Mouse (Mus musculus): ENCODE results near the gene Sox2.
A peak's percentile ranks its signal among the peaks of the same experiment; 100 is the strongest.

The Sox2 gene

DNA sequence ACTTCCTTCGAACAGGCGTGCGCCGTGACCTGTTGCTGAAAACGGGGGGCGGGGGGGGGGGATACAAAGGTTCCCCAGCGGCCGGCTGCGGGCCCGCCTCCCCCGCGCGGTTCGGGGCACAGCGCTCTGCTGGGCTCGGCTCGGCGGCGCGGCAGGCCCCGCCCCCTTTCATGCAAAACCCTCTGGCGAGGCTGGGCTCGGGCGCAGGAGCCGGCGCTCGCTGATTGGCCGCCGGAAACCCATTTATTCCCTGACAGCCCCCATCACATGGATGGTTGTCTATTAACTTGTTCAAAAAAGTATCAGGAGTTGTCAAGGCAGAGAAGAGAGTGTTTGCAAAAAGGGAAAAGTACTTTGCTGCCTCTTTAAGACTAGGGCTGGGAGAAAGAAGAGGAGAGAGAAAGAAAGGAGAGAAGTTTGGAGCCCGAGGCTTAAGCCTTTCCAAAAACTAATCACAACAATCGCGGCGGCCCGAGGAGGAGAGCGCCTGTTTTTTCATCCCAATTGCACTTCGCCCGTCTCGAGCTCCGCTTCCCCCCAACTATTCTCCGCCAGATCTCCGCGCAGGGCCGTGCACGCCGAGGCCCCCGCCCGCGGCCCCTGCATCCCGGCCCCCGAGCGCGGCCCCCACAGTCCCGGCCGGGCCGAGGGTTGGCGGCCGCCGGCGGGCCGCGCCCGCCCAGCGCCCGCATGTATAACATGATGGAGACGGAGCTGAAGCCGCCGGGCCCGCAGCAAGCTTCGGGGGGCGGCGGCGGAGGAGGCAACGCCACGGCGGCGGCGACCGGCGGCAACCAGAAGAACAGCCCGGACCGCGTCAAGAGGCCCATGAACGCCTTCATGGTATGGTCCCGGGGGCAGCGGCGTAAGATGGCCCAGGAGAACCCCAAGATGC is at the start of gene Sox2:
TSS of gene Sox2 (plus strand) at position 680 of the 895 bp plus-strand sequence.
- DNase-seq (ENCODE audit: low read depth, low spot score) = peak; percentile 8

DNA sequence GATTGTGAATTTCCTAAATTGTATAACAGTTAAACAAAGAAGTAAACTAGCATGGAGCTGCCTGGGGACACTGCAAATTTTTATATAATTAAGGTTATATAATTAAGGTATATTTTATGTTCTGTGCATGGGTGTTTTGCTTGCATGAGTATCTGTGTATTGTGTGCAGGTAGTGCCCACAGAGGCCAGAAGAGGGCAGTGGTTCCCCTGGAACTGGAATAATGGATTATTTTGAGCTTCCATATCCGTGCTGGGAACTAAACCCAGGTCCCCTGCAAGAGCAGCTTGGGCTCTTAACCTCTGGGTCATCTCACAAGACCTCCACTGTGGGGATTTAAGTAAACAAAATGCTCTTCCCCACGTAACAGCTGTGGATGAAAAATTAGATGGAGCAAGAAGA is 49.1 kb upstream of the Sox2 start:
- no peak for DNase-seq (ENCODE audit: low read depth, low spot score)

DNA sequence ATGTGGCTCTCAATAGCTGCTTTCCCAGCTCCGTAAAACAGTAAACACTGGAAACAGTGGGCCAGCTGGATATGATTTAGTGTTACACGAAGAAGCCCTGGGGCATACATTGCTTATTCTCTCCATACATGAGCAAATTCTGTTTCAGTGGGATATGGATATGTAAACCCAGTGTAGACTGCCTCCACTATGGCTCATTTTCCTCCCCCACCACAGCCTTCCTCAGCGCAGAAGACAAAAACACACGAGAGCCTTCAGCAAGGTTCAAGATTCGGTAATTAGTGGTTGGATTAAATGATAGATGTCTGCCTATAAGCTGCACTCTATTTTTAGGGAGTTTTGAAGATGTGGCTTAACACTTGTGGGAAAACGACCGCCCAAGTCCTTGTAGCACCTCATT is 36.1 kb upstream of the Sox2 start:
- no peak for DNase-seq (ENCODE audit: low read depth, low spot score)

DNA sequence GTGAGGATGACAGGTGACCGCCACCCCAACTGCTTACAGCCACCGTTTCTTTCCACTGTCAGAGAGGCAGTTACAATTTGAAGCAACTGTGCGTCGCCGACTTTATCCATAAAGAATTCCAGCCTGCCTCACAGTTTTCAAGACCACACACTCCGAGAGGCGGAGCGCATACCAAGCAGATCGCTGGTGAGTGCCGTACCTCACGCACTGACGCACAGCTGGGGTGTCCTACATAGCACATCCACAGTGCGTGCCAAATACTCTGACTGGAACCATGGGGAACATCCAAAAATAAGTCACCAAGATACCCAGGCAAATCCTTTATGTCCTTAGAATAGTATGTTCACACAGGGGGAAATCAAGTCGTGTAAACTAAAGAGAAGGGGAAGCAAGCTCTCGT is 34.7 kb upstream of the Sox2 start:
- DNase-seq (ENCODE audit: low read depth, low spot score) = no peak

DNA sequence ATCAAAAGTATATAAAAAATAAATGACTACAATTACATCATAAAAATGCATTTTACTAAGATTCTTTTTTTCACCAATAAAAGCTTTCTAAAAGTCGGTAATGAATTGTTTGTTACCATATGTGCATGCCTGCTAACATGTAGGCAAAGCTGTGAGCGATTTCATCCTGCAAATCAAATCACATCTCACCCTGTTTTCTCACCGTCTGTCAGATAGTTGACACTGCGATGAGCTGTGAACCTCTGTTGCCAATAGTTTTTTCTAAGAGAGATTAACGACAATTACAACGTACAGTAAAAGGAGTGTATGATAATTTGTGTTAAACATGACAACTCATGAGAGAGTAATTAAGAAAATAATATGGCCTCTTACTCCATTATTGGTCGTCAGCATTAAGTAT is 31.3 kb upstream of the Sox2 start:
- no peak for DNase-seq (ENCODE audit: low read depth, low spot score)

DNA sequence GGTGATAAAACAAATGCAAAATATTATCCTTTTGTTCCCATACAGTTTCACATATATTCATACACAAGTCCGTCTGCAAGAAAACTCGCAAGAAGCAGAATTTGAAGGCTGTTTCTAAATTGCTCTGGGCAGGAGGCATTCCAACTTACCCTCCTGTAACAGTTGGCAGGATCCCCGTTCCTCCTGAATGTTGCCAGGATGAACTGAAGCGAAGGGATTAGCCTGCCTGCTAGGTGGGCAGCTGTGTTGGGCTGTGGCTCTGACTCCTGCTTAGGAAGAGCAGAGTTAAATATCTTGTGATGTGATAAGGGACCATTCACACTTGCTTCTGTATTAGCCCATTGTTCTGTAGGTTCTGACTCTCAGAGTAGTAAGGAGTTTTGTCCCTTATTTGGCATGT is 30.1 kb upstream of the Sox2 start:
- DNase-seq (ENCODE audit: low read depth, low spot score) = no peak

DNA sequence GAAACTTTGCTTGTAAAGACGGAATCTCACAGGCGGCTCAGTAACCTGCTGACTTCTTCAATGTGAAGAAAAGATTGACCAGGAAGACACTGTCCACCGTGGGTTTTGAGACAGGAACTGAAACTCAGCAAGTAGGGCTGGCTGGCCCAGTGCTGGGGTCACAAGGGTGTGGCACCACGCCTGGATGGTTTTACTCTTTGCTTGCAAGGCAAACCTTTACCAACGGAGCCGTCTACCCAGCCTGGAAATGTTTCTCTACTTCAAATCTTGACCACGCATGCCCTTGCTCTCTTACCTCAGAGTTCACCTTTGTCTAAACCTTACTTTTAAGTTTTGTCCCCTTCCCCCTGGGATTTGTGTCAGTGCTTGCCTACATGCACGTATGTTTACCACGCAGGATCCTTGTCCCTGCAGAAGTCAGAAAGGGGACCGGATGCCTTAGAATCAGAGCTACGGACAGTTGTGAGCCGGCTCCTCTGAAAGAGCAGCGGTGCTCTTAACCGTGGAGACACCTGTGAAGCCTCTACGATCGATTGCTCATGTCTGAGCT is 25.4 kb upstream of the Sox2 start:
- DNase-seq (ENCODE audit: low read depth, low spot score) = no peak

DNA sequence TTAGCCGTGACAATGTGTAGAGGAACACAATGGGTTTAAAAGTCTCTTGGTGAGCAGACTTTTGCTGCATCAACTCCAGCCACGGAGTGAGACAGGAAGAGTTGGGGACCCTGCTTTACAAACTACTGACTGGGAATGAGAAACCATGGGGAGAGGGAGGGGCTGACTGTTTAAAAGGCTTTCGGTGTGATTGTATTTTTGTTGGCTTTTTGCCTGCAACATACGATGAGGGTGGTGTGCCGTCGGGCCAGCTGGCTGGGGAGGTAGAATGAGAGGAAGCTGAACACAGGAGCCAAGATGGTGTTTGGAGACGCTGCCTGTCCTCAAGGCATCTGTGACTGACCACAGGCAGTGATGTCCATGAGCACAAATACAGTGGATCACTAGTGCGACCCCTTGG is 23.7 kb upstream of the Sox2 start:
- no peak for DNase-seq (ENCODE audit: low read depth, low spot score)

DNA sequence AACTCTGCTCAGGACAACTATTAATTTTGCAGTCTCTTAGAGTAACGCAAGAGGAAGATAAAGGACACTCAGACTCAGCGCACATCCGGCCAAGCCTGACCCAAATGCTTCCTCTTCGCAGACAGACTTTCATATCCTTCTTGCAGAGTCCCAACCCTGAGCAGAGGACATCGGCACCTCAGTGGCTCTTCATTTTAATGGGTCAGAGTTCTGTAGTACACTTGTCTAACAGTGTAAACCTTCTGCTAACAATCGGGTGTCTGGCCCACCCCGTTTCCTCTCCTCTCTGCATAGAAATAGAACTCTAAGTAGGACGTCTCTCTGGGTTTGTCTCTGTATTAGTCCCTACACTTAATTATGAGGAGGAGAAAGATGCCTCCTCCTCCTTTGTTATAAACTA is 20.2 kb upstream of the Sox2 start:
- DNase-seq (ENCODE audit: low read depth, low spot score) = no peak

DNA sequence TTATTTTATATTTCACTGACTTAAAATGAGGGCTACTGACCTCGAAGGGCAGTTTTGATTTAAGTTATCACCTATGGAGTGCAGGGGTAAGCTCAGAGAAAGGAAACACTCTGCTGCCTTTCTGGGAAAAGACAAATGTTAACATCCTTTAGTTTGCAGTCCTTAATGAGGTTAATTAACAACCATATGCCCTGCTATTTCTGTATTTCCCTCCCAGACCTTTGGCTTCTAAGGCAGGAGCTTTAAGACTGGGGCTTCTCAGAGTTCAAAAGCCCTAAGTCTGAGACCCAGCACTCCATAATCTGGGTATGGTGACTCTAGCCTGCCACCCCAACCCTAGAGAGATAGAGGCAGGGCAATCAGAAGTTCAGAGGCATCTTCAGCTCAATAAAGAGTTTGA is 19.5 kb upstream of the Sox2 start:
- DNase-seq (ENCODE audit: low read depth, low spot score) = no peak

DNA sequence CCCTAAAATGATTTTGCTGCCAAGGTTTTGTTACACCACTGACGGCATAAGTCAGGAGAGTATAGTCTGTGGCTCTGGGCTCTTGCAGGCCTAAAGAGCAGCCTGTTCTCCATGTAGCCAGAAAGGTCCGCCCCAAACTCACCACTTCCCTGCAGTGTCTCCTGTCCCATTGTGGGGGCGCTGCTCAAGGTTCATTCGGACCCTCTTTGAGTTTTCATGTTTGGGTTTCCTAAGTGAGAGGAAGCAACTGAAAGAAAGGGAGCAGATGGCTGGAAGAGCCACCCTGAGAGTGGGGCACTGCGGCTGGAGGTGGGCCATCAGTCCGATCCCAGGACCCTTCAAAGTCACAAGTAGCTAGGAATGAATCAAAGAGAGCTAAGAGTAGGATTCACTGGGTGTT is 13.2 kb upstream of the Sox2 start:
- DNase-seq (ENCODE audit: low read depth, low spot score) = no peak

DNA sequence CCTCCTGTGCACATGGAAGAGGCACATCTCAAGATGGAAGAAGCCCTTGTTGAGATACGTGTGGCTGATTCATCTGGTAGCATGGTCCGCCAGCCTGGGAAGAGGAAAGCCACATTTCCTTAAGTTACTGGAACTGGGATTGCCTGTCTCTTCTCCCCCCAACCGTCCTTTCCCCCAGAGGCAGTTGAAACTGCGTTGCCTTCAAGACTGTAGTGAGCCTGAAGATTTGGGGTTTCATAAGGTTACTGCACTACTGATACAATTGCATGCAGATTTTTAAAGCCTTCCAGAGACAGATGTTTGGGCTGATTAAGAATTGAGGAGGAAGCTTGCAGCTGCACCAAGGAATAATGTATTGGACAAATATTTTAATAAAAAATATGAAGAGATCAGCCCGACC is 12.7 kb upstream of the Sox2 start:
- no peak for DNase-seq (ENCODE audit: low read depth, low spot score)

DNA sequence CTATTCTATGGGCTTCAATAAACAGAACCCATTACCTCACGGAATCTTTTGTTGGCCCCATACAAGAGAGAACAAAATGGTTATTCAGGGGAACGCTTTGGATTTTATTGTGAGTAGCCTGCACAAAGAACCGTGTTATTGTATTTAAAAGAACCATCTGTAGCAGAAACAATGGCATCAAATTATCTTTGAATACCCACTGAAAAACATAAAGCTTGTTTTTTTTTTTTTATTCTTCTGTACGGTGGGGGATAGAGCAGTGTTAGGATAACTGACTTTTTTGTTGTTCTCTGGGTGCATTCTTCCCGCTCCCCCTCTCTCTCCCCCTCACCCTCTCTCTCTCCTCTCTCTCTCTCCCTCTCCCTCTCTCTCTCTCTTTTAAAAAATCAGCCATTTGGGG is 12.3 kb upstream of the Sox2 start:
- no peak for DNase-seq (ENCODE audit: low read depth, low spot score)

DNA sequence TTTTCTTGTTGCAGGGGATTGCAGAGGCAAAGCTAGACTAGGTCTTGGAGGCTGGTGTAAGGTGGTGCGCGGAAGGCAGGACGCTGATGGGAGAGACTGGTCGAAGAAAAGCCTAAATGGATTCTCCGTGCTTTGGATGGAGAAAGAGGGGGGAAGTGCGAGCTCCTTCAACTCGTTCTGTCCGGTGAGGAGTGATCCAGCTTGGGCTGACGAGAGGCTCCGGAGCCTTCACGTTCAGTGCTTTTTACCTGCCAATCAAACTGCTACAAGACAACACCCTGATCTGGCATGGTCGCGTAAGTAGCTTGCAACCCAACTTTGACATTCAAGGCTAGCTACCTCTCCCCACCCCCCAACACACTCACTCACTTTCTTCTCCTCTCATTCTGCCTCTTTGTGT is 11.9 kb upstream of the Sox2 start:
- DNase-seq (ENCODE audit: low read depth, low spot score) = no peak

DNA sequence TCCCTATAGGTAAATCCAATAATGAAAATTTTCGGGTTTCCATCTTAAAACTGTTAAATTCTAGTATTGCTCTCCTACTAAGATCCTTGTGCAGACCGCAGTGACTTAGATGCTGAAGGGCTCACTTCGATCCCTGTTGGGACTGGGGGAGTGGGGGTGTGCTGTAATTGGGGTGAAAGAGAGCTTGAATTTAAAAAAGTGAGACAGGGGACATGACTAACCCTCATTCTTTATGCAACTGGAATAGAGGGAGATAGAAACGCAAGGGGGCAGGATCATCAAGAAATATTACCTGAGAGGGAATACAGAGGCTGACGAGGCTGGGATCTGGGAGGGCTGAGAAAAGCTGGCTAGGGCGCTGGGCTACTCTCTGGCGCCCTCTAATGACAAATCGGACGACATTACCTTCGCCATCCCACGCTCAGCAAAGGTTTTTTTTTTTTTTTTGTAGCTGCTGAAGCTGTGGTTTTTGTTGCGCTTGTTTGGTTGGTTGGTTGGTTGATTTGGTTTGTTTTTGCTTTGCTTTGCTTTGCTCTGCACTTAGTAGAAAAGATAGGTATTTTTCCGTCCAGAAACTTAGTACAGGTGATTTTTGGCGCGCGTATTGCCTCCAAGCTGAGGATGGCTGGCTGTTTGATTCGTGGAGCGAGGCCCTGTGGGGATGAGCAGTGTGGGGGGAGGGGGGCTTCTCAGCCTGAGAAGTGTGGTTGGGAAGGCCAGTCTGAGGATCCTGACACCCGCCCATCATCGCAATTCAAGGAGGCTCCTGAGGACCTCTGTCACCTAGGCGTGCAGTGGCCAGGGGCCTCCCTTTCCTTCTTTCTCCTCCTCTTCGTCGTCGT is 11.0 kb upstream of the Sox2 start:
- no peak for DNase-seq (ENCODE audit: low read depth, low spot score)

DNA sequence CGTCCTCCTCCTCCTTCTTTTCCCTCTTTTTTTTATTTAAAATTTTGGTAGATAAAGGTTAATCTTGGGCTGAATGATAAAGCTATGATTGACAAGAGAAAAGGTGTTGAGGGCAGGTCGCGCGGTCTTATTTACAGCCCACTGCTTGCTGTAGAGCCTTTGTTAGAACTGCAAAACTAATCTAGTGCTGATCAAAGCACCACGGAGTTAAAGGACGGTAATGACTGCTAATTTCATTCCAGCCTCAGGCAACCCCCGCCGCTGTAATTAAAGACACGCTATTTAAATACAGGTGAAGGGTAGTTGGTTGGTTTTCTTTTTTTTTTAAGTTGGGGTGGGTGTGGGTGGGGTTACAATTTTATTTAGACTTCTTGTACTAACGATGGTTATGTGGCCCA is 10.3 kb upstream of the Sox2 start:
- no peak for DNase-seq (ENCODE audit: low read depth, low spot score)

DNA sequence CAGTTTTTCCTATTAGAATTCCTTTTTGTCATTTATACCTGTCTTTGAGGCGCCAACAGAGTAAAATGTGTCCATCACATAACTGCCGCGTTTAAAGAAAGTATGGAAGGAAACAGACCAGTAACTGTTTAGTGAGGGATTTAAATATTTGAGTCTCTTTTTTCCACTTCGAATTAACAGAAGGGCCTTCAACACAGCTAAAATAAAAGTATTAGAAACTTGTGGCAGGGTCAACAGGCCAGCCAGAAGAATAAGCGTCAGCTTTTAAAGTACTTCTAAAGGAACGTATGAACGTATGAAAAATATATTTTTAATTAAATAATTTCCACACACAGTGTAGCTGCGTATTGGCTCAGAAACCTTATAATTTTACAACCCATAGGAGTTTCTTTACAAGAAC is 9.9 kb upstream of the Sox2 start:
- no peak for DNase-seq (ENCODE audit: low read depth, low spot score)

DNA sequence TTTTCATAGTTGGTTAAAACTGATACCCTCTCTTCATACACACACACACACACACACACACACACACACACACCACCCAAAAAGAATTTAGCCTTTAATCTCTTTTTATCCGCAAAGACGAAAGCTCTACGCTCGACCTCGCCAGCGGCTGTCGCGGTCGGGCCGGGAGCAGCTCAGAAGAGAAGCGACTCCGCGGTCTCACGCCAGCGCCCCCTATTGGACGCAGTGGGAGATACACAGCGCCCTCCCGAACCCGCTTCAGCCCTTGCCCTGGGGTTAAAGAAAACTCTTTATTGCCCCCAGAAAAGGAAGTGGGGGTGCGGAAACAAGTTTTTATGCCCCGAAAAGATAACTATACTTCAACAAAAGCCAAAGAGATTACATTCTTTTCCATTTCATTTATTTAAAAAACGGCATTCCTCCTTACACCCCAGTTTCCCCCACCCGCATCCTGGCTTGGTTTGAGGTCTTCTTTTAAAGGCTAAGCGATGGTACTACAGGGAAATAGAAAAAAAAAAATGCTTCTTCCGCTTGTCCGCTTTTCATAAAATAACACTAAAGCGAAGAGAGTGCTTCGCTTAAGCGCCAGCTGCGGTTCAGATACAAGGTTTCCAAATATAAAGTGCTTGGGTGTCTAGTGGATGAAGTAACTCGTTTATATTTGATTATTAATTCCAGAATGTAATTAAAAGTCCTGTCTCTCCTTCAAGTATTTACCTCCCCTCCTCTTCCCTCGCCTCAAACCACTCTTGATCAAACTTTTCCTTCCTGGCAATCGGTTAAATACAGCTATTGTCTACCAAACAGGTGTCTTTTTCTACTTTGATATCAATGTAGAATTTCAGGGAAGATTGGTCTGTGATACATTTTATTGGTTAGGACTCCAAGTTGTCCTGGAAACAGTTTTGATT is 9.3 kb upstream of the Sox2 start:
- peak; percentile 14 for DNase-seq (ENCODE audit: low read depth, low spot score)

DNA sequence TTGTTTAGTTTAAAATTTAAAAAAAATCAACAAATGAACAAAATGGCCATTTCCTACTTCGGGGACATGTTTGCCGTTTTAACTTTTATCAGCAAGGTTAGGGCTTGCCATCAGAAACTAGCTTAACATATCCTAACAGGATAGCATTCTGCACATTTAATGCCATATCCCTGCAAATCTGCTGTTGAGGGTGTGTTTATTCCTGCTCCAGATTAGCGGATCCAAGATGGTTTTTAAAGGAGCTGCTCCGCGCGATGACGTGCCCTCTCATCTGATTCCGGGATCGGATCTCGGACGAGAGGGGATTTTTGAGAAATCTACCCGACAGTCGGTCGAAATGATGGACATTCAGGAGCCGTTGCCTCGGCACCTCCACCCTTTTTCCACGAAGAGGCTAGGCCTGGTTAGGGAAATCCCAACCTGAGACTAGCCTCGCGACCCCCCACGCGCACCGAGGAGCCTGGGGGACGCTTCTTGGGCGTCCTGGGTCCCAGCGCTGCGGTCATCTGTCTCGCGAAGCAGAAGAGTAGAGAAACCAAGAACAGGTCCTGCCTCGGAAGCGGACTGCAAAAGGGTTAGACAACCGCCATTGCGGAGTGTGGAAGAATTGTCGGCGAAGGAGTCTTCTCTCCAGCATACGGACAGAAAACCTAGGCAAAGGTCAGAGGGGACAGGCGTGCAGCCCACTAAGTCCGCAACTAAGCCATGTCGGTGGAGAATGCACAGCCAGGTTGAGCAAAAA is 8.3 kb upstream of the Sox2 start:
- DNase-seq (ENCODE audit: low read depth, low spot score) = no peak

DNA sequence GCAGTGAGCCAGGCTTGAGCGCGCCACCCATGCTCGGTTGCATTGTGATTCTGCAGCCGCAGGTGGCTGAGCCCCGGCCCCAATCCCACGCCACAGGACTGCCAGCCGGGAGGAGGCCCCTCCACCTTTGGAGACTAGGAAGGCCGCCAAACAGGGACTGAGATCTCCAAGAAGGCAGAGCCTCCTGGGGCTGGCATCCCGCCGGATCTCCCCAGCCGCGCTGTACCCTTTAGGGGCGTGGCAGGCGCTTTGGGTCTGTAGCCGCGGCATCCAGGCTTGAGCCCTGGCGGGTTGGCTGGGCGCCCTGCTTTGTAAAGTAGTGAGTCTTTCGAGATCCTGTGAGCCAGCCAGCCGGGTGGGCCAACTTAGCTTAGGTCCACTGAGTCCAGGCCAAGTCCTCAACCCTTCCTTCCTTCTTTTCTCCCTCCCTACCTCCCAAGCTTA is 7.7 kb upstream of the Sox2 start:
- no peak for DNase-seq (ENCODE audit: low read depth, low spot score)

DNA sequence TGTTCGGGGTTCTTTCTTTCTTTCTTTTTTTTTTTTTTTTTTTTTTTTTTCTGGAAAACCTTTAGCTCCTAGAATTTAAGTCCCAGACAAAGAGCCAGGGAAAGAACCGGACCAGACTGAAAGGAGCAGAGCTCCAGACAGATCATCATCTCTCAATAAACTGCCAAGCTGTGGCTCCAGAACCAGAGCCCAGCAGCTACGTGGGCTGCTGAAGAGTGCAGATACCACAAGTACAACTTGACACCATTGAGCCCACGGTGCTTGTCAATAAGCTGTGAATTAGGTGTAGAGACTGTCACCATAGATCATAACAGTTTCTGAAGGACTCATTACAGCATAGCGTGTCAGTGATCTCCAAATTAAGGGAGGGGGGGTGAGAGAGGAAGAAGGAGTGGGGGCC is 7.1 kb upstream of the Sox2 start:
- DNase-seq (ENCODE audit: low read depth, low spot score) = no peak
